Mouse (Mus musculus): Measurements from ENCODE around the gene Ttc26.

The Ttc26 gene

GRCm38 (mm10) chr6:38381129-38381771, at the start of gene Ttc26:
Gene Ttc26 (plus strand): TSS chr6:38381469.
- DNase-seq, result peak; percentile 77

GRCm38 (mm10) chr6:38335264-38335663, 46.0 kb upstream of the Ttc26 start:
- no peak for DNase-seq

DNA sequence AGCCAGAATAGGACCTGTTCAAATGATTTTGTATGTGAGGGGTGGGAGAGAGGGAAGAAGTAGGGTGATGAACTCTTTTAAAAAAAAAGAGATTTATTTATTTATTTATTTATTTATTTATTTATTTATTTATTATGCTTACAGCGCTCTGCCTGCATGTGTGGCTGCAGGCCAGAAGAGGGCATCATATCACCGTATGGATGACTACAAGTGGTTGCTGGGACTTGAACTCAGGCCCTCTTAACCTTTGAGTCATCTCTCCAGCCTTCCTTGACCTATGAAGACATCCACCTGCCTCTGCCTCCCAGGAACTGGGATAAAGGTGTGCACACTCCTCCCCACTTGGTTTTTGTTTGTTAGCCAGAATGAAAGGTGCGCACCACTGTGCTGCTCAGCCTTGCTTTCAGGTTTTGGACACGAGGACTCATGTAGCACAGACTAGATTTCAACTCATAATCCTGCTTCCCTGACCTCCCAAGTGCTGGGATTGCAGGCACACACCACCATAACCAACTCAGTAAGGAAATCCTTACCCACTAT, 44.0 kb upstream of the Ttc26 start:
- no peak for DNase-seq

- no peak for DNase-seq
Measured at GRCm38 (mm10) chr6:38337951-38338350, 43.3 kb upstream of the Ttc26 start.

DNA sequence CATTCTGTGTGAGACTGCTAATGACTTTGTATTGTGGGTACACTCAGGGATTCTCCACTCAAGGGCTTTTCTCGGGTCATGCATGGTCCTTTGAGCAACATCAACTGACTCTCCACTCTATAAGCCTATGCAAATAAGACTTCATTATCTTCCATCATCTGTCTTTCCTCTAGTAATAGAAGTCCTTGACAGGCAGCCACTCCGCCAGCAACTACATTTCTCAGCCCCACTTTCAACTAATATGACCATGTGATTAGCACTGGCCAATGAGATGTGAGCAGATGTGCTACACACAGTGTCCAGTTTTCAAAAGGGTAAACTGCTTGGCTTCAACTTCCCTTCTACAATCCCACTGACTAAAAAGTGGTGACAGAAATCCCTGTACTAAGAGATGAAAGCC, 42.2 kb upstream of the Ttc26 start:
- no peak for DNase-seq

DNA sequence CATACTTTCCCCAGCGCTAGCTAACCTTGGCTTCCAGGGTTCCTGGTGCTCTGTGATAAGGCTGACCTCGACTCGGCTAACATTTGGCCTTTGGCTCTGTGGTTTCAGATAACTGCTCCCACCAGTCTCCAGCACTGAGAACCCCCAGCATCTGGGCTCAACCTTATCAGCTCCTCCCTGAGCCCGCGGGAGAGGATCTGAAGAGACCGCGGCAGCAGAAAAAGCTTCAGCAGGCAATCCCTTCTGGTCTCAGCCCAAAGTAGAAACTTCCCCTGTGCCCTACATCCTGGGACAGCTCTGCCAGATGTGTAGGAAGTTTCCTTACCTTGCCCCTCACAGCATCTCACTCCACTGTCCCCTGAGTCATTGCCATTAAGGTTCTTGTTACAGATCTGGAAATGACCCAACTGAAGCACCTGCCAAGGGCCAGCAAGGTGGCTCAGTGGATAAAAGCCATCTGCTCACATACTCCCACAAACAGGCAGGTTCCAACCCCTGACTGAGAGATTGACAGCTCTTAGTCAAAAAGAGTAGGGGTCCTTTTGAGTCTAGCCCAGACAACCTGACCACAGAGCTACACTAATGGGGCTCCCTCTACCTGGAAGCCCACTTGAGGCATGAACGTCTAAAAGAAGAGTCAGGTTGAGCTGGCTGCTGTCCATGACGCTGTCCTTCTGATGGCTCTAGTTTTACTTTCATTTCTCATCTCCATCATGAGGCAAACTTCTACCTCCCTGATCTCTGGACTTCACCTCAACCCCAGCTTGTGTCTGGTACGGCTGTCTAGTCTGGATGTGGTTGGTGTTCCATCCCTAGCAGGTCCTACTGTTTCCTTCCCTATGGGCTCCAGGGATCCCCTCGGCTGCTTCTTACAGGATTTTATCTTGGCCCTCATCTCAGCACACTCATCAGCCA, 39.3 kb upstream of the Ttc26 start:
- peak; percentile 66 for DNase-seq

GRCm38 (mm10) chr6:38342666-38342992, 38.6 kb upstream of the Ttc26 start:
- no peak for DNase-seq

GRCm38 (mm10) chr6:38343581-38343980, 37.7 kb upstream of the Ttc26 start:
- no peak for DNase-seq

- no peak for DNase-seq
Measured at GRCm38 (mm10) chr6:38344006-38344670, 37.1 kb upstream of the Ttc26 start.

GRCm38 (mm10) chr6:38345796-38346195, 35.5 kb upstream of the Ttc26 start:
- no peak for DNase-seq

GRCm38 (mm10) chr6:38347875-38348274, 33.4 kb upstream of the Ttc26 start:
- no peak for DNase-seq

GRCm38 (mm10) chr6:38348811-38349453, 32.3 kb upstream of the Ttc26 start:
- DNase-seq, result no peak

DNA sequence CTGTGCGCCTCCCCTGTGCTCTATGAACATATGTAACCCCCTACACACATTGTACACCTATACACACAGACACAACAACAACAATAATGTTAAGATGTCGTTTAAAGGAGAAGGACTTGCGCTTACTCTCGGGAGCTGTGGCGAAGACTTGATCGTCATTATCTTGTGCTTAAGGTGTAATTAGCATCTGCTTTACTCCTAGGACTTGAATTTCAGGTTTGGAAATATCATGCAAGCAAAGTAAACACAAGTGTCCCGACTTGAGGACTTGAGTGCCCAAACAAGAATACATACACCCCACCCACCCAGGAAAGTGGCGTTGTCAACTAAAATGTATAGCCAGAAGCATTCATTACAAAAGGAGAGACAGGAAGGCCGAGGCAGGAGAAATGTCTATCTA, 31.5 kb upstream of the Ttc26 start:
- DNase-seq, result no peak

DNA sequence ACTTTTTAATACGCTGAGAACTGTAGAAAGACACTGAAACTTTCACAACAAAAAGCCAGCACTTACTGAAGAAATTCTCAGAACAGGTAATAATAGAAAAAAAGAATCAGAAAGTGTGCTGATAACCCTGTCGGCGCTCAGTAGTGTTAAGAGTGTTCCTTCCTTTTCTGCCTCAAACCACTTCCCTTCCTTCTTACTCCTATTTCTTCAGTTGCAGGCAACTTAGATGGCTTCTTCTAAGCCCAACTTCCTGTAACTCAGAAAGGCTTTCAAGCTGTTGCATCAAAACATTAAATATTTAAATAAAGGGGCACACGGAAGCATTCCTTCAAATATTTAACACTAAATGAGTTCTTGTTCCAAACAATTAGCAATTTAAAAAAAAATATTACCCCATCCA, 29.3 kb upstream of the Ttc26 start:
- DNase-seq, result no peak

DNA sequence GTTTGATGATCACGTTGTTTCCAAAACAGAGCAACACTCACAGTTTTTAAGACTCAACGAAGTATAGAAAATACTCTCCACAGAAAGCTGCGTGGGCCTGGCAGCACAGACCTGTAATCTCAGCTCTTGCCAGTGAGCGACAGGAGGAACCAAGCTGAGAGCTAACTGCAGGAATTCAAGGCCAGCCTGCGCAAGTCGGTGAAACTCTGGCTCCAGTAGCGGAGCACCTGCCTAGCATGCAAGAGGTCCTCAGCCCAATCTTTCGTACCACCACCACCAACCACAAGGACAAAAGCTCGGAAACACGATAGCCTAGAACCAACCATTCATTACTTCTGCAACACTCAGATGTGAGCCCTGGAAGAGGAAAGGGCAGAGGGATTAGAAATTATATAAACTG, 28.8 kb upstream of the Ttc26 start:
- DNase-seq, result no peak

DNA sequence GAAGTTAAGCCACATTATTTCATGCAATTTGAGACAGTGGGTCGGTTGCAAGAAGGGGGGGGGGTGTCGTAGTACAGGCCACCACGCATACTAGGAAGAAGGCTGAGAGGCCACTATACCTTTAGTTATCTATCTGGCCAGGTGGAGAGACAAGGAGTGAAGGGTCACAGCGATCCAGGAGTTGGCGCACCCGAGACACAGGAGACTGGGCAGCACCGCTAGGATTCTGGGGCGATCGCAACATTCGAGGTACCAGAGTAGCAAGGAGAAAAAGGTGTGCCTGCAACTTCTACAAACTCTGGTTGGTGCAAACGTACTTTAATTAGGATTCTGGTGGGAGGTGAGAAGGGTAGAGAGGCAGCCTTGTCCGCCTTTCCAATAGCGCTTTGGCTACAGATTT, 28.1 kb upstream of the Ttc26 start:
- no peak for DNase-seq

GRCm38 (mm10) chr6:38353811-38354722, 27.2 kb upstream of the Ttc26 start, which contains the start of gene Zc3hav1:
Gene Zc3hav1 (minus strand): TSS chr6:38354603.
- DNase-seq, result no peak

GRCm38 (mm10) chr6:38354723-38355353, 26.4 kb upstream of the Ttc26 start:
- no peak for DNase-seq

GRCm38 (mm10) chr6:38355354-38355823, 25.9 kb upstream of the Ttc26 start:
- no peak for DNase-seq

- DNase-seq, result no peak
Measured at GRCm38 (mm10) chr6:38355862-38356261, 25.4 kb upstream of the Ttc26 start.
